In the genomic region with DNA sequence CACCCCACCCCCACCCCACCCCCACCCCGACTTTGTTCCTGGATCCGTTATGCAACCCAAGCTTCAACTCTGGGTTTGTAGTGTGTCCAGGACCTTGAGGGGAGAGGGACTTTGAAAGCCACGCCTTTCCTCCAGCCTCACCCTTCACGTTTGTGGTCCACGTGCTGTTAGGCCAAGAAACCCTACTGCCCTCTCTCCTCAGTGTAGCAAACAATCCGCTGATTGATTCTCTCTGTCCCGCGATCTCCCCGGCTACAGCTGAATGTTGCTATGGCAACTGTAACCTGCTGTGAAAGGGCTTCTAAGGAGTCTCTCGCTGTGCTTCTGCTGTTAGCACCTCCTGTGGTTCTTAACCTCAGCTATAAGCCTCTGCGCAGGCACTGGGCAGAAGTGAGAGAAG, we compare ENCODE assay signal across 8 mouse cellular contexts. TPM values are rescaled to one million over a fixed set of nuclear protein-coding genes. Genes with fewer than 3 reads are reported as not detected.
DNase-seq lines count a peak whose midpoint lies in the region; ATAC-seq and TF ChIP-seq lines count a peak whose summit lies in the region.

No protein-coding gene starts in this region.

- H3K9ac ChIP-seq in ES-Bruce4 (ENCODE audit: low read depth, poor library complexity, severe bottlenecking), result no peak overlapping the region
- H3K9ac ChIP-seq in forebrain, embryonic 15.5 days (replicated peaks), result no peak overlapping the region
- H3K9ac ChIP-seq in liver, embryonic 16.5 days (ENCODE audit: low read depth, low read length), result no peak overlapping the region
- H3K9ac ChIP-seq in neural tube, embryonic 13.5 days, result peak overlapping the region; percentile 17; the same call in 1 of the 2 replicates

- H3K36me3 ChIP-seq in ES-Bruce4 (ENCODE audit: control insufficient read depth, insufficient read depth, low read length, poor library complexity, severe bottlenecking), result no peaks in the 10 kb centered on the region
- no peaks in the 10 kb centered on the region for H3K36me3 ChIP-seq in forebrain, embryonic 15.5 days
- no peaks in the 10 kb centered on the region for H3K36me3 ChIP-seq in liver, embryonic 16.5 days (ENCODE audit: control insufficient read depth, insufficient read depth)
- H3K36me3 ChIP-seq in neural tube, embryonic 13.5 days, result no peaks in the 10 kb centered on the region

- no peak overlapping the region for H3K4me3 ChIP-seq in ES-Bruce4 (ENCODE audit: low read depth, low read length)
- H3K4me3 ChIP-seq in forebrain, embryonic 15.5 days, result peak overlapping the region; percentile 5; the same call in 1 of the 2 replicates
- H3K4me3 ChIP-seq in layer of hippocampus, adult 2 months, result peak overlapping the region; percentile 41
- 0 out of 2 replicates have a peak overlapping the region, but pooled peaks have one; percentile 10 for H3K4me3 ChIP-seq in liver, embryonic 16.5 days (ENCODE audit: low read depth, low read length)
- H3K4me3 ChIP-seq in neural tube, embryonic 13.5 days, result no peak overlapping the region

- peak; percentile 65; the same call in 1 of the 2 replicates for TF ChIP-seq EP300 in ES-Bruce4 (IDR thresholded peaks at IDR 0.05; ENCODE audit: insufficient read depth, low read depth, low read length)

- WGBS in forebrain, embryonic 15.5 days, result under 1% methylated on average over 11 of the region's 11 CpGs
- 4% methylated on average over 11 of the region's 11 CpGs for WGBS in liver, embryonic 16.5 days (ENCODE audit: insufficient replicate concordance)
- WGBS in neural tube, embryonic 13.5 days, result 2% methylated on average over 11 of the region's 11 CpGs

- TF ChIP-seq POLR2A in ES-Bruce4 (IDR thresholded peaks at IDR 0.05; ENCODE audit: insufficient read depth, low read length), result no peak
- 0 out of 2 replicates have a peak, but pooled peaks have one; percentile 13 for TF ChIP-seq POLR2A in brain, embryonic 14.5 days (IDR thresholded peaks at IDR 0.05; ENCODE audit: borderline replicate concordance, extremely low read depth, insufficient read depth, insufficient read length, poor library complexity, severe bottlenecking)

- no peaks in the 10 kb centered on the region for H3K27me3 ChIP-seq in ES-Bruce4 (ENCODE audit: control insufficient read depth, insufficient read depth, low read length, poor library complexity, severe bottlenecking)
- no peaks in the 10 kb centered on the region for H3K27me3 ChIP-seq in forebrain, embryonic 15.5 days
- H3K27me3 ChIP-seq in liver, embryonic 16.5 days (ENCODE audit: control insufficient read depth, insufficient read depth, low read depth, low read length), result no peaks in the 10 kb centered on the region
- H3K27me3 ChIP-seq in neural tube, embryonic 13.5 days, result no peaks in the 10 kb centered on the region

- peaks cover 4% of the 10 kb centered on the region for H3K4me1 ChIP-seq in ES-Bruce4 (ENCODE audit: control insufficient read depth, insufficient read depth, low read length)
- peaks cover 16% of the 10 kb centered on the region for H3K4me1 ChIP-seq in forebrain, embryonic 15.5 days
- peaks cover 8% of the 10 kb centered on the region for H3K4me1 ChIP-seq in liver, embryonic 16.5 days (ENCODE audit: control insufficient read depth, low read depth, low read length)
- H3K4me1 ChIP-seq in neural tube, embryonic 13.5 days (replicated peaks), result peaks cover 35% of the 10 kb centered on the region

- H3K27ac ChIP-seq in ES-Bruce4 (ENCODE audit: insufficient read depth, low read length), result 0 out of 2 replicates have a peak overlapping the region, but pooled peaks have one; percentile 10
- H3K27ac ChIP-seq in forebrain, embryonic 15.5 days (replicated peaks), result peak overlapping the region; percentile 70
- peak overlapping the region; percentile 81 for H3K27ac ChIP-seq in layer of hippocampus, adult 2 months
- peak overlapping the region; percentile 50; the same call in 1 of the 2 replicates for H3K27ac ChIP-seq in liver, embryonic 16.5 days (ENCODE audit: low read length)
- peak overlapping the region; percentile 85 for H3K27ac ChIP-seq in neural tube, embryonic 13.5 days (replicated peaks)

- peak; percentile 78 for ATAC-seq in forebrain, embryonic 15.5 days (replicated peaks)
- peak; percentile 47 to 55; a peak in 2 of 4 replicates for ATAC-seq in hematopoietic stem cell, adult 5-6 weeks (replicated peaks in 1 of 2; ENCODE audit: insufficient read depth in 1 of 2, low FRiP score in 2 of 2, low TSS enrichment in 1 of 2, low read depth in 1 of 2, poor library complexity in 2 of 2, severe bottlenecking in 2 of 2)
- peak; percentile 79 for ATAC-seq in liver, embryonic 16.5 days (ENCODE audit: low read depth)
- peak; percentile 87 for ATAC-seq in neural tube, embryonic 13.5 days (ENCODE audit: low read depth)

- DNase-seq in brain, embryonic 14.5 days (ENCODE audit: low read depth), result peak; percentile 95
- DNase-seq in layer of hippocampus, adult 2 months (ENCODE audit: low spot score in 2 of 2), result peak; percentile 60 to 82
- DNase-seq in urinary bladder, postnatal 36 days (ENCODE audit: low spot score in 2 of 2), result peak; percentile 51 to 86

- H3K9me3 ChIP-seq in ES-Bruce4 (replicated peaks; ENCODE audit: control insufficient read depth, insufficient read depth, low read length, poor library complexity, severe bottlenecking), result no peaks in the 10 kb centered on the region
- H3K9me3 ChIP-seq in forebrain, embryonic 15.5 days, result no peaks in the 10 kb centered on the region
- no peaks in the 10 kb centered on the region for H3K9me3 ChIP-seq in liver, embryonic 16.5 days (replicated peaks; ENCODE audit: control insufficient read depth, low read length)
- no peaks in the 10 kb centered on the region for H3K9me3 ChIP-seq in neural tube, embryonic 13.5 days

- no peak for TF ChIP-seq CTCF in ES-Bruce4 (IDR thresholded peaks at IDR 0.05; ENCODE audit: low read depth, low read length)
- TF ChIP-seq CTCF in brain, embryonic 14.5 days (IDR thresholded peaks at IDR 0.05; ENCODE audit: borderline replicate concordance, extremely low read depth, insufficient read depth, insufficient read length), result no peak
- TF ChIP-seq CTCF in layer of hippocampus, adult 2 months (conservative IDR thresholded peaks at IDR 0.05), result no peak

- H3K4me2 ChIP-seq in forebrain, embryonic 15.5 days (replicated peaks), result peak overlapping the region; percentile 41
- H3K4me2 ChIP-seq in liver, embryonic 16.5 days (ENCODE audit: low read depth, low read length), result peak overlapping the region; percentile 35
- H3K4me2 ChIP-seq in neural tube, embryonic 13.5 days, result peak overlapping the region; percentile 45

RNA-seq across cellular contexts. Expression of gene Por, which starts 5.0 kb away (rescaled TPM):
- 32.3 and 41.4 TPM in 2 replicates for polyA plus RNA-seq in ES-Bruce4 (2011; ENCODE audit: insufficient read depth, insufficient read length, low read depth, missing spikeins)
- 145 and 162 TPM in 2 replicates for polyA plus RNA-seq in brain, embryonic 14.5 days (2012; rRNA removed)
- polyA plus RNA-seq in forebrain, embryonic 15.5 days (2015; fragmentation: Nextera tagmentation; extraction: Ambion mirVana), result 108 and 111 TPM in 2 replicates
- 75.9 and 96.4 TPM in 2 replicates for total RNA-seq in hematopoietic stem cell, adult 5-6 weeks (2017)
- total RNA-seq in layer of hippocampus, adult 2 months (2021), result 100 to 1,000 TPM; 103 to 112 TPM
- 46.9 and 53.1 TPM in 2 replicates for polyA plus RNA-seq in liver, embryonic 16.5 days (2015; fragmentation: Nextera tagmentation; extraction: Ambion mirVana)
- polyA plus RNA-seq in neural tube, embryonic 13.5 days (2015; fragmentation: Nextera tagmentation; extraction: Ambion mirVana), result 110 and 114 TPM in 2 replicates

RNA-seq across cellular contexts. Expression of gene Rhbdd2, which starts 42.4 kb away (rescaled TPM):
- 30.6 and 35.7 TPM in 2 replicates for polyA plus RNA-seq in ES-Bruce4 (2011; ENCODE audit: insufficient read depth, insufficient read length, low read depth, missing spikeins)
- polyA plus RNA-seq in brain, embryonic 14.5 days (2012; rRNA removed), result 42.5 and 64.4 TPM in 2 replicates
- polyA plus RNA-seq in forebrain, embryonic 15.5 days (2015; fragmentation: Nextera tagmentation; extraction: Ambion mirVana), result 61.0 and 61.5 TPM in 2 replicates
- total RNA-seq in hematopoietic stem cell, adult 5-6 weeks (2017), result 13.4 and 21.0 TPM in 2 replicates
- 10 to 100 TPM; 86.2 to 86.5 TPM for total RNA-seq in layer of hippocampus, adult 2 months (2021)
- 7.8 and 10.5 TPM in 2 replicates for polyA plus RNA-seq in liver, embryonic 16.5 days (2015; fragmentation: Nextera tagmentation; extraction: Ambion mirVana)
- polyA plus RNA-seq in neural tube, embryonic 13.5 days (2015; fragmentation: Nextera tagmentation; extraction: Ambion mirVana), result 69.0 and 82.2 TPM in 2 replicates

Comparison
In these comparisons a context has a peak if more than half of its experiments do, and no peak if none do; other contexts are left out.
1. H3K27ac ChIP-seq: peak in every context shown above with its lines; median percentile 85 in neural tube, embryonic 13.5 days; 81 in layer of hippocampus, adult 2 months; 70 in forebrain, embryonic 15.5 days; 50 in liver, embryonic 16.5 days; 10 in ES-Bruce4.
2. H3K4me3 ChIP-seq: peak in forebrain, embryonic 15.5 days (single experiment), layer of hippocampus, adult 2 months (single experiment) and liver, embryonic 16.5 days (single experiment); none in ES-Bruce4 (single experiment) and neural tube, embryonic 13.5 days (single experiment).
3. Peak in every context shown above with its lines, with median percentiles within 50 percentile points of each other: DNase-seq, ATAC-seq and H3K4me2 ChIP-seq.